Mouse (Mus musculus) lung, postnatal 25 days (tissue): Measurements from ENCODE around the gene Vezf1.

Experiments used
- DNase-seq: peaks from one replicate; pipeline ENCODE4 v3.0.0; 2022; ENCODE audit warnings: low spot score

Vezf1 gene

GRCm38 (mm10) chr11:88098787-88099598 is 30.9 kb downstream of the Vezf1 start:
- DNase-seq: peak; percentile 79

- DNase-seq: peak; percentile 53
These were observed 31.5 kb downstream of the Vezf1 start for GRCm38 (mm10) chr11:88099599-88100023.

- DNase-seq: no peak
These were observed 32.1 kb downstream of the Vezf1 start for GRCm38 (mm10) chr11:88100170-88100569.

GRCm38 (mm10) chr11:88103214-88103941 is 35.3 kb downstream of the Vezf1 start:
- peak; percentile 54 for DNase-seq

- no peak for DNase-seq
These were observed 37.6 kb downstream of the Vezf1 start for GRCm38 (mm10) chr11:88105494-88106291.

GRCm38 (mm10) chr11:88106292-88106554 is 38.1 kb downstream of the Vezf1 start:
- no peak for DNase-seq

GRCm38 (mm10) chr11:88107365-88107764 is 39.3 kb downstream of the Vezf1 start:
- peak; percentile 59 for DNase-seq

- DNase-seq: no peak
These were observed 42.0 kb downstream of the Vezf1 start for GRCm38 (mm10) chr11:88110031-88110594.

- no peak for DNase-seq
These were observed 44.0 kb downstream of the Vezf1 start for GRCm38 (mm10) chr11:88112078-88112477.

GRCm38 (mm10) chr11:88112677-88113333 is 44.7 kb downstream of the Vezf1 start:
- DNase-seq: no peak

GRCm38 (mm10) chr11:88113543-88114271 is 45.6 kb downstream of the Vezf1 start:
- DNase-seq: peak; percentile 76

- DNase-seq: peak; percentile 79
These were observed 46.8 kb downstream of the Vezf1 start for GRCm38 (mm10) chr11:88114871-88115301.

GRCm38 (mm10) chr11:88116568-88116967 is 48.5 kb downstream of the Vezf1 start:
- no peak for DNase-seq

- DNase-seq: peak; percentile 59
These were observed 49.4 kb downstream of the Vezf1 start for GRCm38 (mm10) chr11:88117356-88118090.

- no peak for DNase-seq
These were observed 50.0 kb downstream of the Vezf1 start for GRCm38 (mm10) chr11:88118091-88118440.

GRCm38 (mm10) chr11:88118817-88119642 is 51.0 kb downstream of the Vezf1 start:
- DNase-seq: peak; percentile 90

GRCm38 (mm10) chr11:88122545-88122944 is 54.5 kb downstream of the Vezf1 start:
- DNase-seq: no peak

- DNase-seq: no peak
These were observed 54.9 kb downstream of the Vezf1 start for GRCm38 (mm10) chr11:88123021-88123420.

GRCm38 (mm10) chr11:88123731-88124130 is 55.7 kb downstream of the Vezf1 start:
- DNase-seq: no peak
